Mouse (Mus musculus) erythroblast, embryonic 14.5 days (primary cell): Measurements from ENCODE around the gene Hspd1. TPM values are rescaled to one million over a fixed set of nuclear protein-coding genes. Genes with fewer than 3 reads are reported as not detected.
"Not testable (repeated sequence)": the region's sequence is repeated elsewhere in the genome, so short reads cannot be mapped to it uniquely, and the experiment has no call there.

ENCODE experiments used
- H3K27me3 ChIP-seq: 2 replicates; pipeline ENCODE4 v1.6.1; 2012; ENCODE audit warnings: inconsistent platforms; ENCODE audit not compliant: control insufficient read depth
- H3K36me3 ChIP-seq: 2 replicates; pipeline ENCODE4 v1.6.1; 2012; ENCODE audit warnings: mild to moderate bottlenecking, inconsistent platforms; ENCODE audit not compliant: control insufficient read depth
- H3K4me1 ChIP-seq: 2 replicates; pipeline ENCODE4 v1.6.1; 2012; ENCODE audit warnings: inconsistent platforms; ENCODE audit not compliant: control insufficient read depth
- H3K4me3 ChIP-seq: replicated peaks from 2 replicates; pipeline ENCODE3; 2012; ENCODE audit warnings: moderate library complexity, mild to moderate bottlenecking, inconsistent platforms
- H3K9me3 ChIP-seq: 2 replicates; pipeline ENCODE4 v1.6.1; 2012; ENCODE audit warnings: low read length, inconsistent platforms, mixed read lengths; ENCODE audit not compliant: control insufficient read depth
- GATA1 ChIP-seq: IDR thresholded peaks from 2 replicates; pipeline ENCODE4 v1.6.1; 2012; ENCODE audit warnings: low read length, inconsistent platforms, mixed read lengths
- TAL1 ChIP-seq: IDR thresholded peaks from 3 replicates; pipeline ENCODE4 v1.6.1; 2012; ENCODE audit warnings: low read length, inconsistent platforms, mixed read lengths
- polyA plus RNA-seq: library from polyadenylated mRNA; stranded (reverse); fragments of >175 nt; gene quantifications from 2 replicates; pipeline ENCODE4 v1.2.3, GENCODE M21; 2012

Hspd1 gene
- 1.9 and 2.1 TPM in 2 replicates for polyA plus RNA-seq

DNA sequence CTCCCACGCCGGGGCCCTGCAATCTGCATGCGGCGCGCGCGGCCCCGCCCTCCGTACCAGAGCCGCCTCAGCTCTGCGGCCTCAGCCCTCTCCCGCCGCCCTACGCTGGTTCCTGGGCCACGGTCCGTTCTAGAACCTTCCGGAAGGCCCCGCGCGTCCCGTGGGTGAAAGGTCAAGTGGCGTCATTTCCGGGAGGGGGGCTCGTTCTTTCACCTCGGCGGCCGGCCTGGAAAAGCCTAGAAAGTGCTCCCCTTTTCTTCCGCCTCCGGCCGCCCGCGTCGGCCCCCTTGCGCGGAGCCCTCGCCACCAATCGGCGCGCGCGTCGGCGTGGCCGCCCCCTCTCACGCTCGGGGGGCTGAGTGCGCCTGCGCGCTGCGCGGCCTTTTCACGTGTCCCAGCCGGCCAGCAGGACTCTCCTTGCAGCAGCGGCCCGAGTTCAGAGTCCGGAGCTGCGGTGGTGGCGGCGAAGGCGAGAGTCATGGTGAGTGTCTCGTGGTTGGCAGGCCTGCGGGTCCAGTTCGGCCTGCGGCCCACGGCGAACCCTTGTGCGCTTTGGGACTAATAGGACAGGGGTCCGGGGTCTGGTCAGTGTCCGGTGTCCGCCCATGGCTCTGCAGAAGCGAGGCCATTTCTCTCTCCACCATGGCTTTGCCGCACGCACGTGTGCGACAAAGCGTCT is at the start of gene Hspd1, which contains the start of gene Hspe1:
Hspd1 (minus strand) TSS at position 312 of the 679 bp plus-strand sequence.
Hspe1 (plus strand) TSS at position 201 of the 679 bp plus-strand sequence.
- H3K27me3 ChIP-seq, result no peaks in the 10 kb centered on the region
- H3K4me3 ChIP-seq, result peak within 1 kb of the TSS; percentile 95
- no peaks in the 10 kb centered on the region for H3K9me3 ChIP-seq
- TF ChIP-seq GATA1 (no peak), TAL1 (no peak)
- peaks cover 74% of the 10 kb centered on the region for H3K4me1 ChIP-seq
- H3K36me3 ChIP-seq, result peaks cover 41% of the 10 kb centered on the region

GRCm38 (mm10) chr1:55135846-55136245 is 47.8 kb upstream of the Hspd1 start:
- Histone ChIP-seq H3K4me1 (peaks cover 21% of the 10 kb centered on the region), H3K27me3 (no peaks in the 10 kb centered on the region), H3K36me3 (peaks cover 35% of the 10 kb centered on the region), H3K4me3 (no peak overlapping the region), H3K9me3 (no peaks in the 10 kb centered on the region)
- no peak for TF ChIP-seq TAL1
- TF ChIP-seq GATA1, result no peak

GRCm38 (mm10) chr1:55134301-55134700 is 46.3 kb upstream of the Hspd1 start:
- no peak for TF ChIP-seq TAL1
- no peak for TF ChIP-seq GATA1
- Histone ChIP-seq H3K27me3 (no peaks in the 10 kb centered on the region), H3K36me3 (peaks cover 25% of the 10 kb centered on the region), H3K9me3 (no peaks in the 10 kb centered on the region), H3K4me3 (no peak overlapping the region), H3K4me1 (peaks cover 36% of the 10 kb centered on the region)

DNA sequence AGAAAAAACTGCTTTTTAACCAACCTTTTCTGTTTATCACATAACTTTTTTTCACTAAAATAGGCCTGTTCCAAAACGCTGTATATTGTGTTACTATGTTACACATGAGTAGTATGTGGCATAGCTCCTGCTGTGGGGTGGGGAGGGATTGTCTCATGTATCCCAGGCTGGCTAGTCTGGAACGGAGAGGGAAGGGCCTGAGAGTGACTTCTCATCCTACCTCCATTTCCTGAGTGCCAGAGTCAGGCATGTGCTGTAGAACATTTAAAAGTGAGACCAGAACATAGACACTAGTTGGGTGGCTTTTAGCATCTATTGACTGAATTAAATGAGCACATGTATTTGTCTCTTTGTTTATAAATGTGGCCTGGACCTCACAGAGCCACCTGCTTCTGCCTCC is 45.1 kb upstream of the Hspd1 start:
- Histone ChIP-seq H3K4me1 (peaks cover 37% of the 10 kb centered on the region), H3K36me3 (peaks cover 21% of the 10 kb centered on the region)
- TF ChIP-seq TAL1 (no peak), GATA1 (no peak)

DNA sequence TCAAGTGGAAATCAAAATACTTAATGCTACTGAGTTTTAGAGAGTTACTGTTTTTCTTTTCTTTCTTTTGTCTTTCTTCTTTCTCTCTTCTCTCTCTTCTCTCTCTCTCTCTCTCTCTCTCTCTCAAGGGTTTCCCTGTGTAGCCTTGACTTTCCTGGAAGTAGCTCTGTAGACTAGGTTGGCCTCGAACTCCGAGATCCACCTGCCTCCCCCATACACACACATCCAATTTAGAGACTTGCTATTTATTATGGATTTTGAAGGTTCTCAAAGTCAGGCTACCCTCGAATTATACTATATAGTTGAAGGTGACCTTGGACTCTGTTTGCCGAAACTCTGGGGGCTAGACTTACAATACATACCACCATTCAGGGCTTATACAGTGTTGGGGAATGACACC is 44.3 kb upstream of the Hspd1 start:
- Histone ChIP-seq H3K9me3 (no peaks in the 10 kb centered on the region), H3K4me1 (peaks cover 37% of the 10 kb centered on the region), H3K36me3 (peaks cover 15% of the 10 kb centered on the region), H3K27me3 (no peaks in the 10 kb centered on the region), H3K4me3 (peak overlapping the region; percentile 100)
- TF ChIP-seq GATA1 (no peak), TAL1 (no peak)

More for the DNA sequence above, 45.1 kb upstream of the Hspd1 start:
- Histone ChIP-seq H3K27me3 (no peaks in the 10 kb centered on the region), H3K9me3 (no peaks in the 10 kb centered on the region), H3K4me3 (peak overlapping the region; percentile 13)

- Histone ChIP-seq H3K36me3 (peaks cover 15% of the 10 kb centered on the region), H3K4me3 (peak overlapping the region; percentile 100), H3K27me3 (no peaks in the 10 kb centered on the region), H3K9me3 (no peaks in the 10 kb centered on the region), H3K4me1 (peaks cover 37% of the 10 kb centered on the region)
- TF ChIP-seq GATA1, result no peak
- TF ChIP-seq TAL1, result no peak
Measured at GRCm38 (mm10) chr1:55131424-55132014, 43.5 kb upstream of the Hspd1 start.

- Histone ChIP-seq H3K36me3 (peaks cover 15% of the 10 kb centered on the region), H3K4me1 (peaks cover 37% of the 10 kb centered on the region), H3K27me3 (no peaks in the 10 kb centered on the region), H3K9me3 (no peaks in the 10 kb centered on the region), H3K4me3 (peak within 1 kb of the TSS; percentile 100)
- TF ChIP-seq TAL1 (no peak), GATA1 (no peak)
Measured at GRCm38 (mm10) chr1:55130943-55131401, 42.9 kb upstream of the Hspd1 start, which contains the start of gene Mob4. Gene Mob4 (plus strand): TSS chr1:55131231.

- H3K9me3 ChIP-seq, result no peaks in the 10 kb centered on the region
- TF ChIP-seq TAL1, result no peak
- no peak for TF ChIP-seq GATA1
- H3K4me1 ChIP-seq, result peaks cover 37% of the 10 kb centered on the region
- H3K27me3 ChIP-seq, result no peaks in the 10 kb centered on the region
- peaks cover 11% of the 10 kb centered on the region for H3K36me3 ChIP-seq
- H3K4me3 ChIP-seq, result peak overlapping the region; percentile 100
Measured at GRCm38 (mm10) chr1:55130190-55130916, 42.3 kb upstream of the Hspd1 start.

GRCm38 (mm10) chr1:55129716-55130115 is 41.7 kb upstream of the Hspd1 start:
- peaks cover 11% of the 10 kb centered on the region for H3K36me3 ChIP-seq
- no peak for TF ChIP-seq TAL1
- no peak for TF ChIP-seq GATA1
- H3K4me3 ChIP-seq, result no peak overlapping the region
- no peaks in the 10 kb centered on the region for H3K27me3 ChIP-seq
- no peaks in the 10 kb centered on the region for H3K9me3 ChIP-seq
- H3K4me1 ChIP-seq, result peaks cover 37% of the 10 kb centered on the region

DNA sequence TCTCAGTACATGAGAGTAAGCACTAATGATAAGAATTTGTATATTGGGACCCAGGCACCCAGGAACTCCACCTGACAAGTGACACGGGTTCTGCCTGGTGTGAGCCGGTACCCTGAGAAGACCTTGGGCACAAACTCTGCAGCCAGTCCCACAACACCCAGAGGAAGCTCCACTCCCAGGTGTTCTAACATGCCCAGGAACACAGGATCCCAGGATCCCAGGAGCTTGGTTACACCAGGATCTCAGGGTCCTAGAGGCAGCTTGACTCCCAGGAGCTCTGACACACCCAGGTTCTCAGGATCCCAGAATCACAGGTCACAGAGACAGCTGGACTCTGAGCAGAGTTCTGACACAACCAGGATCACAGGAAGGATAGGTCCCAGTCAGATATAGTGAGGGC is 36.1 kb upstream of the Hspd1 start:
- H3K9me3 ChIP-seq, H3K27me3 ChIP-seq, H3K36me3 ChIP-seq, H3K4me1 ChIP-seq, H3K4me3 ChIP-seq: not testable (repeated sequence)
